Mouse (Mus musculus) neural tube, embryonic 11.5 days (tissue): Measurements from ENCODE around the gene Zfp322a. TPM values are rescaled to one million over a fixed set of nuclear protein-coding genes. Genes with fewer than 3 reads are reported as not detected.

ENCODE experiments used
- ATAC-seq: fragments of 200-750 bp; cut with Nextera tagmentation; 2 replicates; pipeline ENCODE4 v1.8.0; 2017; ENCODE audit warnings: moderate number of reproducible peaks, mild to moderate bottlenecking, moderate TSS enrichment, moderate library complexity; ENCODE audit not compliant: insufficient read depth, low FRiP score, low TSS enrichment
- DNase-seq: peaks from one replicate; pipeline ENCODE4 v3.0.0-alpha.2; 2015; ENCODE audit warnings: low spot score
- H3K27ac ChIP-seq: fragments of 300-500 bp; sonication (generic); 2 replicates; pipeline ENCODE4 v1.5.1; 2014; ENCODE audit warnings: low read depth, mild to moderate bottlenecking, low read length
- H3K27me3 ChIP-seq: fragments of 300-500 bp; sonication (generic); 2 replicates; pipeline ENCODE4 v1.6.1; 2014; ENCODE audit warnings: mild to moderate bottlenecking, low read length, mixed read lengths; ENCODE audit not compliant: control insufficient read depth, insufficient read depth
- H3K36me3 ChIP-seq: fragments of 300-500 bp; sonication (generic); 2 replicates; pipeline ENCODE4 v1.6.1; 2014; ENCODE audit warnings: mild to moderate bottlenecking, low read length, moderate library complexity, mixed read lengths; ENCODE audit not compliant: control insufficient read depth, insufficient read depth
- H3K4me1 ChIP-seq: fragments of 300-500 bp; sonication (generic); 2 replicates; pipeline ENCODE4 v1.6.1; 2014; ENCODE audit warnings: low read length, mixed read lengths; ENCODE audit not compliant: control insufficient read depth, insufficient read depth
- H3K4me2 ChIP-seq: fragments of 300-500 bp; sonication (generic); 2 replicates; pipeline ENCODE4 v1.6.1; 2014; ENCODE audit warnings: low read depth, mild to moderate bottlenecking, moderate library complexity
- H3K4me3 ChIP-seq: fragments of 300-500 bp; sonication (generic); 2 replicates; pipeline ENCODE4 v1.5.1; 2014; ENCODE audit warnings: low read depth, low read length
- H3K9ac ChIP-seq: fragments of 300-500 bp; sonication (generic); 2 replicates; pipeline ENCODE4 v1.6.1; 2014; ENCODE audit warnings: mild to moderate bottlenecking, low read length
- H3K9me3 ChIP-seq: fragments of 300-500 bp; sonication (generic); 2 replicates; pipeline ENCODE4 v1.6.1; 2016; ENCODE audit warnings: low read length; ENCODE audit not compliant: control insufficient read depth
- WGBS: fragments of 180-500 bp; shearing (Covaris S2); extraction: QIAGEN DNeasy Blood & Tissue Kit; methylation state at CpG from one replicate; pipeline ENCODE4 v1.1.7; 2014; 5-methylcytosine and 5-hydroxymethylcytosine counted together
- polyA plus RNA-seq: library from polyadenylated mRNA; unstranded; fragments of >200 nt; fragmentation: Nextera tagmentation; extraction: Ambion mirVana; gene quantifications from 2 replicates; pipeline ENCODE4 v1.2.1, GENCODE M21; 2014

Zfp322a gene
- polyA plus RNA-seq, 1 experiment from 2014 or later, result 62.7 TPM

DNA sequence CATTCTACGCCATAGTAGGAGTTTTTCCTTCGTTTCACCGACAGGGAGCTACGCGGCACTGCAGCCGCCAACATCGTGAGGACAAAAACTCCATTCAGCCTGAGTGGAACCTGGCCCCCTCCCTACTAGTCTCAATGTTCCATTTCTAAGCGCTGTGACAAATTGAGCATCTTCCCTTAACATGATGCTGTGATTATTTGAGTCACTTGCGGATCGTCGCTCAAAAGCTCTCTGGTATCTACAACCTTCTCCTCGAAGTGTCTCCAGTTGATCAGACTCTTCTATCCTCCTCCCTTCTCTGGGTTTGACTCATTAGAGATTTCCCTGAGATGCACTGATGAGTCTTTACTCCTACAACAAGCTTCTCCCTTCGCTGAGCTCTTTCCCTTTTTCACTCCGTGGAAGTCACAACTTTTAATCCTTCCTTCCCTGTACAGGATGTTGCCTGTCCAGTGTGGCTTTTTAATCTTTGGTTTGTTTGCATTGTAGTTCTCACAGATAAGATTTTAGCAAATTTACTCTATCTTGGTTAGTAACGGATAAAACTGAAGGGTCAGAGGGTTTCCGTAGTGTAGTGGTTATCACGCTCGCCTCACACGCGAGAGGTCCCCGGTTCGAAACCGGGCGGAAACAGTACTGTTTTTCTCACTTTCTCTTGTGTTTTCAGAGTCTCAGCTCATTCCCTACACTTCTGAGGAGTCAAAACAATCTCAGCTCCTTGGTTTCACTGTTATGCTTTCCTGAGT lies 61.8 kb downstream of the Zfp322a start:
- ATAC-seq, result peak; percentile 46
- no peaks in the 10 kb centered on the region for H3K9me3 ChIP-seq

DNA sequence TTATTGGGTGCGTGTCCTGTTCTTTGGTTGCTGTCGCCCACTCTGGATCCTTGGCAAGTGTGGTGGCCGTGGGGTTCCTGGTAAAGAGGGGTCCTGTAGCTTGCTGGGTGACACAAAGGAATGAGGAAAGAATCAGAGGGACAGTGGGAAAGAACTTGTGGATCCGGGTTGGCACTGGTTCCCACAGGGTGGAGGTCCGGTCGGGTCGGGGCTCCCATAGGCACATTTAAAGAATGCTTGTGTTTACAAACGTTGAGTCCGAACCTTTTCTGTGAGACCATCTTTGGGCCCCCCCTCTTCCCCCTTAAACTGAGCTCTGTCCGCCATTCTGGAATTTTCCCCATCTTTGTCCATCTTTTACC lies 62.3 kb downstream of the Zfp322a start:
- Histone ChIP-seq H3K4me2 (peak overlapping the region; percentile 43), H3K27me3 (peaks cover 15% of the 10 kb centered on the region), H3K36me3 (no peaks in the 10 kb centered on the region), H3K27ac (no peak overlapping the region), H3K9me3 (no peaks in the 10 kb centered on the region), H3K4me1 (no peaks in the 10 kb centered on the region), H3K4me3 (peak overlapping the region; percentile 26), H3K9ac (peak overlapping the region; percentile 26; the same call in 1 of the 2 replicates)
- DNase-seq, result no peak
- no peak for ATAC-seq
- 11% methylated on average over 10 of the region's 10 CpGs for whole genome bisulfite sequencing

More for the DNA sequence above, 61.8 kb downstream of the Zfp322a start:
- peak overlapping the region; percentile 26 for H3K4me3 ChIP-seq
- no peak overlapping the region for H3K27ac ChIP-seq
- WGBS, result under 1% methylated on average over 24 of the region's 24 CpGs
- peak; percentile 68 for DNase-seq
- H3K36me3 ChIP-seq, result no peaks in the 10 kb centered on the region
- H3K4me2 ChIP-seq, result peak overlapping the region; percentile 43
- peak overlapping the region; percentile 26; the same call in 1 of the 2 replicates for H3K9ac ChIP-seq
- H3K4me1 ChIP-seq, result no peaks in the 10 kb centered on the region
- H3K27me3 ChIP-seq, result peaks cover 15% of the 10 kb centered on the region

Other genes starting within 250 kb of the Zfp322a start
- not detected in 2 replicates for gene Vmn1r218, start 236.1 kb downstream of the Zfp322a start, polyA plus RNA-seq
- not detected in 2 replicates for gene Vmn1r219, start 209.9 kb downstream of the Zfp322a start, polyA plus RNA-seq
- not detected in 2 replicates for gene Vmn1r220, start 181.2 kb downstream of the Zfp322a start, polyA plus RNA-seq
- not detected in 2 replicates for gene Vmn1r221, start 155.1 kb downstream of the Zfp322a start, polyA plus RNA-seq
- not detected in 2 replicates for gene Vmn1r222, start 133.3 kb downstream of the Zfp322a start, polyA plus RNA-seq
- gene Vmn1r223, start 122.1 kb downstream of the Zfp322a start, polyA plus RNA-seq, result not detected in 2 replicates
- 13.3 and 13.7 TPM in 2 replicates for gene Abt1, start 54.7 kb upstream of the Zfp322a start, polyA plus RNA-seq
- 0.16 TPM in 1 of 2 replicates, not detected in the other for gene Btn1a1, start 96.7 kb upstream of the Zfp322a start, polyA plus RNA-seq
- 0.65 and 0.81 TPM in 2 replicates for gene Btn2a2, start 119.6 kb upstream of the Zfp322a start, polyA plus RNA-seq
- gene Hist1h4h, start 161.8 kb upstream of the Zfp322a start, polyA plus RNA-seq, result 3.4 and 6.8 TPM in 2 replicates
- gene Hist1h2af, start 164.7 kb upstream of the Zfp322a start, polyA plus RNA-seq, result 1.6 and 2.1 TPM in 2 replicates
- gene Hist1h3g, start 166.2 kb upstream of the Zfp322a start, polyA plus RNA-seq, result 3.3 and 4.3 TPM in 2 replicates
- gene Hist1h2bh, start 174.2 kb upstream of the Zfp322a start, polyA plus RNA-seq, result 0.82 and 1.3 TPM in 2 replicates
- gene Hist1h3f, start 174.8 kb upstream of the Zfp322a start, polyA plus RNA-seq, result 0.51 and 1.4 TPM in 2 replicates
- gene Hist1h4f, start 182.4 kb upstream of the Zfp322a start, polyA plus RNA-seq, result 0.94 and 1.5 TPM in 2 replicates
- 0.58 TPM in 2 replicates for gene Hist1h1d, start 184.1 kb upstream of the Zfp322a start, polyA plus RNA-seq
- 6.4 and 6.9 TPM in 2 replicates for gene Hist1h3e, start 193.2 kb upstream of the Zfp322a start, polyA plus RNA-seq
- 61.5 and 64.3 TPM in 2 replicates for gene Hist1h2ae, start 202.0 kb upstream of the Zfp322a start, polyA plus RNA-seq
- gene Hist1h2bg, start 202.2 kb upstream of the Zfp322a start, polyA plus RNA-seq, result 6.9 and 10.2 TPM in 2 replicates
- 3.4 and 4.1 TPM in 2 replicates for gene Hist1h2bf, start 205.0 kb upstream of the Zfp322a start, polyA plus RNA-seq
- gene Hist1h2ad, start 205.2 kb upstream of the Zfp322a start, polyA plus RNA-seq, result 0.90 and 4.0 TPM in 2 replicates
- 8.1 and 10.4 TPM in 2 replicates for gene Hist1h3d, start 206.6 kb upstream of the Zfp322a start, polyA plus RNA-seq
- 89.4 and 91.9 TPM in 2 replicates for gene Hist1h4d, start 212.4 kb upstream of the Zfp322a start, polyA plus RNA-seq